Mouse (Mus musculus): ENCODE results near the gene Cxcl14. TPM values are rescaled to one million over a fixed set of nuclear protein-coding genes. Genes with fewer than 3 reads are reported as not detected.

Gene Cxcl14
- polyA plus RNA-seq (2011; ENCODE audit: insufficient read depth, insufficient read length, low replicate concordance, missing spikeins), result 31.8 and 51.2 TPM in 2 replicates

- H3K4me3 ChIP-seq (replicated peaks; ENCODE audit: control insufficient read depth, low read depth, low read length), result no peak within 1 kb of the TSS
Measured at GRCm38 (mm10) chr13:56295943-56296658, at the start of gene Cxcl14. Gene Cxcl14, minus strand, starts transcription at chr13:56296551.

GRCm38 (mm10) chr13:56344355-56344754, 48.0 kb upstream of the Cxcl14 start:
- no peak for TF ChIP-seq CTCF (IDR thresholded peaks at IDR 0.05; ENCODE audit: control insufficient read depth, insufficient read depth, low read length)
- TF ChIP-seq POLR2A (IDR thresholded peaks at IDR 0.05; ENCODE audit: borderline replicate concordance, control insufficient read depth, low read depth, low read length), result no peak
- Histone ChIP-seq H3K4me3 (replicated peaks; ENCODE audit: control insufficient read depth, low read depth, low read length) (no peak overlapping the region), H3K27ac (ENCODE audit: control insufficient read depth, insufficient read depth, low read depth, low read length, poor library complexity) (no peak overlapping the region; the same call in 1 of the 2 replicates), H3K4me1 (ENCODE audit: control insufficient read depth, insufficient read depth, low read length) (no peaks in the 10 kb centered on the region)
- WGBS, result 82% methylated on average over 12 of the region's 12 CpGs

More at GRCm38 (mm10) chr13:56295943-56296658, at the start of gene Cxcl14:
- TF ChIP-seq POLR2A (IDR thresholded peaks at IDR 0.05; ENCODE audit: borderline replicate concordance, control insufficient read depth, low read depth, low read length) (peak; percentile 23; the same call in 1 of the 2 replicates), CTCF (IDR thresholded peaks at IDR 0.05; ENCODE audit: control insufficient read depth, insufficient read depth, low read length) (no peak)
- no peaks in the 10 kb centered on the region for H3K4me1 ChIP-seq (ENCODE audit: control insufficient read depth, insufficient read depth, low read length)
- WGBS, result 3% methylated on average over 69 of the region's 76 CpGs
- no peak within 1 kb of the TSS for H3K27ac ChIP-seq (ENCODE audit: control insufficient read depth, insufficient read depth, low read depth, low read length, poor library complexity)

- 80% methylated on average over 10 of the region's 10 CpGs for WGBS
- no peaks in the 10 kb centered on the region for H3K4me1 ChIP-seq (ENCODE audit: control insufficient read depth, insufficient read depth, low read length)
- TF ChIP-seq CTCF (IDR thresholded peaks at IDR 0.05; ENCODE audit: control insufficient read depth, insufficient read depth, low read length) (no peak), POLR2A (IDR thresholded peaks at IDR 0.05; ENCODE audit: borderline replicate concordance, control insufficient read depth, low read depth, low read length) (no peak)
- no peak overlapping the region for H3K4me3 ChIP-seq (replicated peaks; ENCODE audit: control insufficient read depth, low read depth, low read length)
- no peak overlapping the region for H3K27ac ChIP-seq (ENCODE audit: control insufficient read depth, insufficient read depth, low read depth, low read length, poor library complexity)
Measured at GRCm38 (mm10) chr13:56342491-56342890, 46.1 kb upstream of the Cxcl14 start.

GRCm38 (mm10) chr13:56340513-56340912, 44.2 kb upstream of the Cxcl14 start:
- 82% methylated on average over 13 of the region's 13 CpGs for WGBS
- TF ChIP-seq POLR2A (IDR thresholded peaks at IDR 0.05; ENCODE audit: borderline replicate concordance, control insufficient read depth, low read depth, low read length) (no peak), CTCF (IDR thresholded peaks at IDR 0.05; ENCODE audit: control insufficient read depth, insufficient read depth, low read length) (no peak)
- H3K4me1 ChIP-seq (ENCODE audit: control insufficient read depth, insufficient read depth, low read length), result no peaks in the 10 kb centered on the region
- H3K27ac ChIP-seq (ENCODE audit: control insufficient read depth, insufficient read depth, low read depth, low read length, poor library complexity), result no peak overlapping the region
- no peak overlapping the region for H3K4me3 ChIP-seq (replicated peaks; ENCODE audit: control insufficient read depth, low read depth, low read length)

- no peak for TF ChIP-seq POLR2A (IDR thresholded peaks at IDR 0.05; ENCODE audit: borderline replicate concordance, control insufficient read depth, low read depth, low read length)
- no peak for TF ChIP-seq CTCF (IDR thresholded peaks at IDR 0.05; ENCODE audit: control insufficient read depth, insufficient read depth, low read length)
- H3K4me3 ChIP-seq (replicated peaks; ENCODE audit: control insufficient read depth, low read depth, low read length), result no peak overlapping the region
- no peaks in the 10 kb centered on the region for H3K4me1 ChIP-seq (ENCODE audit: control insufficient read depth, insufficient read depth, low read length)
- WGBS, result 83% methylated on average over 8 of the region's 8 CpGs
- H3K27ac ChIP-seq (ENCODE audit: control insufficient read depth, insufficient read depth, low read depth, low read length, poor library complexity), result no peak overlapping the region
Measured at GRCm38 (mm10) chr13:56339816-56340215, 43.5 kb upstream of the Cxcl14 start.

- no peak for TF ChIP-seq CTCF (IDR thresholded peaks at IDR 0.05; ENCODE audit: control insufficient read depth, insufficient read depth, low read length)
- no peak for TF ChIP-seq POLR2A (IDR thresholded peaks at IDR 0.05; ENCODE audit: borderline replicate concordance, control insufficient read depth, low read depth, low read length)
- no peaks in the 10 kb centered on the region for H3K4me1 ChIP-seq (ENCODE audit: control insufficient read depth, insufficient read depth, low read length)
- H3K27ac ChIP-seq (ENCODE audit: control insufficient read depth, insufficient read depth, low read depth, low read length, poor library complexity), result no peak overlapping the region
- no peak overlapping the region for H3K4me3 ChIP-seq (replicated peaks; ENCODE audit: control insufficient read depth, low read depth, low read length)
- WGBS, result 71% methylated on average over 8 of the region's 8 CpGs
Measured at GRCm38 (mm10) chr13:56336982-56337381, 40.6 kb upstream of the Cxcl14 start.

GRCm38 (mm10) chr13:56334802-56335690, 38.7 kb upstream of the Cxcl14 start:
- H3K27ac ChIP-seq (ENCODE audit: control insufficient read depth, insufficient read depth, low read depth, low read length, poor library complexity), result no peak overlapping the region
- 57% methylated on average over 10 of the region's 10 CpGs for WGBS
- TF ChIP-seq POLR2A (IDR thresholded peaks at IDR 0.05; ENCODE audit: borderline replicate concordance, control insufficient read depth, low read depth, low read length), result no peak
- H3K4me3 ChIP-seq (replicated peaks; ENCODE audit: control insufficient read depth, low read depth, low read length), result no peak overlapping the region
- no peaks in the 10 kb centered on the region for H3K4me1 ChIP-seq (ENCODE audit: control insufficient read depth, insufficient read depth, low read length)

GRCm38 (mm10) chr13:56334236-56334635, 37.9 kb upstream of the Cxcl14 start:
- WGBS, result 52% methylated on average over 8 of the region's 8 CpGs
- no peak overlapping the region for H3K4me3 ChIP-seq (replicated peaks; ENCODE audit: control insufficient read depth, low read depth, low read length)
- TF ChIP-seq POLR2A (IDR thresholded peaks at IDR 0.05; ENCODE audit: borderline replicate concordance, control insufficient read depth, low read depth, low read length) (no peak), CTCF (IDR thresholded peaks at IDR 0.05; ENCODE audit: control insufficient read depth, insufficient read depth, low read length) (no peak)
- H3K27ac ChIP-seq (ENCODE audit: control insufficient read depth, insufficient read depth, low read depth, low read length, poor library complexity), result no peak overlapping the region
- H3K4me1 ChIP-seq (ENCODE audit: control insufficient read depth, insufficient read depth, low read length), result no peaks in the 10 kb centered on the region
